In the genomic region with DNA sequence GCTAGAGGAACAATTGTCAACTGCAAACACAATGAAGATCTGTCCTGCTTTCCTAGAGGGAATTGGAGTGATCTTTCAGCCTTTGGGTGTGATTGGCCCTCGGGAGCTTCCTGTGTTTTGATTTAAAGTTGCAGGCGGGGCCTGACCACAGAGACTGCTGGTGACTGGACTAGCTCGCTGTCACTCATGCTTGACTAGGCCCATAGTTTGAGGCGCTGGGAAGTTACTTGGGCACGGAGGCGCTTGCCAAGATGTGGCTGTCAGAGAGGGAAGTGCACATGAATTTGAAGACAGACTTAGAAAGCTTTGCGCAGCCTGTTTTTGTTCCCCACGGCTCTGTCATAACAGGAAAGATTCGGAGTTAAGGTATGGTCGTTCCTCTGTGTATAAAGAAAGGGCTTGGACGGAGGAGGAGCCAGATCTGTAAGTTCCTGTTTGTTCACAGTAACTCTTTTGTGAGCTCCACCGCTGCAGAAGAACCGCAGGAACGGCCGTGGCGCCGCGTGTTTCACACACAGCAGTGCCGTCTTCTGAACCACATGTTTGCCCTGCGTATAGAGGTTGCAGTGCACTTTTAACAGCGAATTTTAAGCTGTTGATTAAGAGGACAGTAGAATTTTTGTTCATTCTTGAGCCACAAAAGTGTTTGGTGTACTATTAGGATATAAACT, we compare ENCODE assay signal across 8 mouse cellular contexts. TPM values are rescaled to one million over a fixed set of nuclear protein-coding genes. Genes with fewer than 3 reads are reported as not detected.
DNase-seq lines count a peak whose midpoint lies in the region; ATAC-seq and TF ChIP-seq lines count a peak whose summit lies in the region.

No protein-coding gene starts in this region.

- no peaks in the 10 kb centered on the region for H3K27me3 ChIP-seq in C2C12 (ENCODE audit: control insufficient read depth, insufficient read depth, insufficient read length)
- H3K27me3 ChIP-seq in erythroblast, embryonic 14.5 days (ENCODE audit: control insufficient read depth): no peaks in the 10 kb centered on the region
- no peaks in the 10 kb centered on the region for H3K27me3 ChIP-seq in heart, embryonic 12.5 days (replicated peaks)
- no peaks in the 10 kb centered on the region for H3K27me3 ChIP-seq in kidney, postnatal 0 days (ENCODE audit: insufficient read depth, low read length)
- H3K27me3 ChIP-seq in liver, embryonic 11.5 days (replicated peaks; ENCODE audit: control insufficient read depth, insufficient read depth, low read length): no peaks in the 10 kb centered on the region
- no peaks in the 10 kb centered on the region for H3K27me3 ChIP-seq in stomach, embryonic 14.5 days (ENCODE audit: control insufficient read depth, insufficient read depth, low read length)

- peaks cover 11% of the 10 kb centered on the region for H3K36me3 ChIP-seq in C2C12 (ENCODE audit: control insufficient read depth, insufficient read depth)
- H3K36me3 ChIP-seq in erythroblast, embryonic 14.5 days (ENCODE audit: control insufficient read depth): peaks cover 39% of the 10 kb centered on the region
- H3K36me3 ChIP-seq in heart, embryonic 12.5 days: peaks cover 20% of the 10 kb centered on the region; the same call in 1 of the 2 replicates
- H3K36me3 ChIP-seq in kidney, postnatal 0 days (ENCODE audit: insufficient read depth, low read length): peaks cover 9% of the 10 kb centered on the region; the same call in 1 of the 2 replicates
- no peaks in the 10 kb centered on the region; the same call in 1 of the 2 replicates for H3K36me3 ChIP-seq in liver, embryonic 11.5 days (ENCODE audit: control insufficient read depth, insufficient read depth, low read length)
- H3K36me3 ChIP-seq in stomach, embryonic 14.5 days (ENCODE audit: control insufficient read depth, insufficient read depth, low read length): peaks cover 5% of the 10 kb centered on the region

- H3K79me2 ChIP-seq in C2C12 (ENCODE audit: control insufficient read depth, insufficient read depth): peaks cover 10% of the 10 kb centered on the region

- H3K4me3 ChIP-seq in C2C12 (ENCODE audit: insufficient read depth, poor library complexity, severe bottlenecking): peak overlapping the region; percentile 39
- peak overlapping the region; percentile 69 for H3K4me3 ChIP-seq in erythroblast, embryonic 14.5 days (replicated peaks)
- H3K4me3 ChIP-seq in heart, embryonic 12.5 days: peak overlapping the region; percentile 53
- H3K4me3 ChIP-seq in kidney, postnatal 0 days (replicated peaks; ENCODE audit: low read depth, low read length): peak overlapping the region; percentile 43
- peak overlapping the region; percentile 60 for H3K4me3 ChIP-seq in liver, embryonic 11.5 days (ENCODE audit: low read depth, low read length)
- peak overlapping the region; percentile 39 for H3K4me3 ChIP-seq in stomach, embryonic 14.5 days (ENCODE audit: low read depth, low read length)

- no peak for TF ChIP-seq CTCF in C2C12 (IDR thresholded peaks at IDR 0.05; ENCODE audit: control insufficient read depth, insufficient read depth, insufficient read length)
- TF ChIP-seq CTCF in brain, embryonic 14.5 days (IDR thresholded peaks at IDR 0.05; ENCODE audit: borderline replicate concordance, extremely low read depth, insufficient read depth, insufficient read length): peak; percentile 24; the same call in 1 of the 2 replicates
- peak; percentile 27; the same call in 1 of the 2 replicates for TF ChIP-seq CTCF in kidney, postnatal 0 days (IDR thresholded peaks at IDR 0.05; ENCODE audit: low read depth)

- WGBS in heart, embryonic 12.5 days: under 1% methylated on average over 21 of the region's 21 CpGs
- under 1% methylated on average over 21 of the region's 21 CpGs for WGBS in kidney, postnatal 0 days
- WGBS in liver, embryonic 11.5 days: under 1% methylated on average over 21 of the region's 21 CpGs
- 0% methylated on average over 21 of the region's 21 CpGs for WGBS in stomach, embryonic 14.5 days

- peaks cover 3% of the 10 kb centered on the region for H3K79me3 ChIP-seq in C2C12 (ENCODE audit: low read depth)

- ATAC-seq in heart, embryonic 12.5 days (ENCODE audit: insufficient number of reproducible peaks, low FRiP score): peak; percentile 97
- ATAC-seq in kidney, postnatal 0 days (replicated peaks; ENCODE audit: low FRiP score, low read depth): peak; percentile 99
- peak; percentile 99 for ATAC-seq in liver, embryonic 11.5 days (replicated peaks; ENCODE audit: low FRiP score)
- peak; percentile 98 for ATAC-seq in stomach, embryonic 14.5 days (ENCODE audit: insufficient number of reproducible peaks, insufficient read depth, low FRiP score, low read depth)

- peak; percentile 9; the same call in 1 of the 2 replicates for TF ChIP-seq POLR2A in brain, embryonic 14.5 days (IDR thresholded peaks at IDR 0.05; ENCODE audit: borderline replicate concordance, extremely low read depth, insufficient read depth, insufficient read length, poor library complexity, severe bottlenecking)

- peak overlapping the region; percentile 84 for H3K4me2 ChIP-seq in heart, embryonic 12.5 days
- peak overlapping the region; percentile 75 for H3K4me2 ChIP-seq in kidney, postnatal 0 days (ENCODE audit: low read length)
- peak overlapping the region; percentile 78 for H3K4me2 ChIP-seq in liver, embryonic 11.5 days
- peak overlapping the region; percentile 58 for H3K4me2 ChIP-seq in stomach, embryonic 14.5 days (replicated peaks; ENCODE audit: low read depth, low read length)

- peak overlapping the region; percentile 75 for H3ac ChIP-seq in C2C12 (ENCODE audit: control insufficient read depth, insufficient read length, low read depth)

- H3K9ac ChIP-seq in heart, embryonic 12.5 days: peak overlapping the region; percentile 73
- H3K9ac ChIP-seq in kidney, postnatal 0 days (ENCODE audit: low read depth, low read length): peak overlapping the region; percentile 57
- peak overlapping the region; percentile 64 for H3K9ac ChIP-seq in liver, embryonic 11.5 days (ENCODE audit: low read depth, low read length)
- H3K9ac ChIP-seq in stomach, embryonic 14.5 days (replicated peaks; ENCODE audit: low read depth, low read length): peak overlapping the region; percentile 39

- no peaks in the 10 kb centered on the region for H3K9me3 ChIP-seq in erythroblast, embryonic 14.5 days (ENCODE audit: control insufficient read depth, low read length)
- H3K9me3 ChIP-seq in heart, embryonic 12.5 days (replicated peaks): no peaks in the 10 kb centered on the region
- H3K9me3 ChIP-seq in kidney, postnatal 0 days (replicated peaks; ENCODE audit: low read length): no peaks in the 10 kb centered on the region
- H3K9me3 ChIP-seq in liver, embryonic 11.5 days (ENCODE audit: control insufficient read depth, low read length): no peaks in the 10 kb centered on the region
- no peaks in the 10 kb centered on the region for H3K9me3 ChIP-seq in stomach, embryonic 14.5 days (ENCODE audit: control insufficient read depth, low read depth, low read length)

- peak overlapping the region; percentile 80 for H3K27ac ChIP-seq in heart, embryonic 12.5 days (ENCODE audit: poor library complexity, severe bottlenecking)
- peak overlapping the region; percentile 83 for H3K27ac ChIP-seq in kidney, postnatal 0 days
- H3K27ac ChIP-seq in liver, embryonic 11.5 days (ENCODE audit: low read depth, low read length): peak overlapping the region; percentile 20; the same call in 1 of the 2 replicates
- peak overlapping the region; percentile 81 for H3K27ac ChIP-seq in stomach, embryonic 14.5 days (ENCODE audit: low read length)

- peak; percentile 98 for DNase-seq in brain, embryonic 14.5 days (ENCODE audit: low read depth)
- DNase-seq in kidney, postnatal 0 days (ENCODE audit: low spot score): peak; percentile 98
- peak; percentile 89 for DNase-seq in liver, embryonic 11.5 days (ENCODE audit: low spot score)
- peak; percentile 98 for DNase-seq in naive thymus-derived CD4-positive, alpha-beta T cell, adult 2 months (ENCODE audit: low read depth)

- peaks cover 17% of the 10 kb centered on the region for H3K4me1 ChIP-seq in erythroblast, embryonic 14.5 days (ENCODE audit: control insufficient read depth)
- peaks cover 15% of the 10 kb centered on the region for H3K4me1 ChIP-seq in heart, embryonic 12.5 days (replicated peaks)
- H3K4me1 ChIP-seq in kidney, postnatal 0 days (replicated peaks; ENCODE audit: insufficient read depth, low read length): no peaks in the 10 kb centered on the region
- no peaks in the 10 kb centered on the region for H3K4me1 ChIP-seq in liver, embryonic 11.5 days (replicated peaks; ENCODE audit: control insufficient read depth, insufficient read depth, low read length)
- H3K4me1 ChIP-seq in stomach, embryonic 14.5 days (ENCODE audit: control insufficient read depth, insufficient read depth, low read length): no peaks in the 10 kb centered on the region

TF ChIP-seq in C2C12, 6 proteins besides CTCF, POLR2A, EP300 and RAD21:
- TF ChIP-seq CEBPB (IDR thresholded peaks at IDR 0.05; ENCODE audit: low read depth) (no peak), MYOD1 (IDR thresholded peaks at IDR 0.05; ENCODE audit: control insufficient read depth, insufficient read length, low read depth) (no peak), FOSL1 (IDR thresholded peaks at IDR 0.05; ENCODE audit: insufficient read depth, low read length, poor library complexity, severe bottlenecking) (no peak), USF1 (IDR thresholded peaks at IDR 0.05; ENCODE audit: low read depth) (peak; percentile 16), MYOG (IDR thresholded peaks at IDR 0.05; ENCODE audit: control insufficient read depth, extremely low read depth, insufficient read length) (no peak), MAX (IDR thresholded peaks at IDR 0.05) (peak; percentile 90)

RNA-seq across cellular contexts. Expression of gene Cntrl, which starts 22.8 kb away (rescaled TPM):
- polyA plus RNA-seq in C2C12 (2012; fragmentation: generic; extraction: Trizol): 4.0 TPM
- polyA plus RNA-seq in brain, embryonic 14.5 days (2012; rRNA removed): 20.5 and 23.6 TPM in 2 replicates
- polyA plus RNA-seq in erythroblast, embryonic 14.5 days (2012): 0.63 and 0.89 TPM in 2 replicates
- 22.0 and 23.0 TPM in 2 replicates for polyA plus RNA-seq in heart, embryonic 12.5 days (2016; fragmentation: Nextera tagmentation; extraction: Ambion mirVana)
- polyA plus RNA-seq in kidney, postnatal 0 days (2015; fragmentation: Nextera tagmentation; extraction: Ambion mirVana): 16.3 and 16.5 TPM in 2 replicates
- 18.4 and 22.7 TPM in 2 replicates for polyA plus RNA-seq in liver, embryonic 11.5 days (2014; fragmentation: Nextera tagmentation; extraction: Ambion mirVana)
- polyA plus RNA-seq in stomach, embryonic 14.5 days (2014; fragmentation: Nextera tagmentation; extraction: Ambion mirVana): 31.0 and 34.6 TPM in 2 replicates

RNA-seq across cellular contexts. Expression of gene AI182371, which starts 30.8 kb away (rescaled TPM):
- not detected for polyA plus RNA-seq in C2C12 (2012; fragmentation: generic; extraction: Trizol)
- polyA plus RNA-seq in brain, embryonic 14.5 days (2012; rRNA removed): 0.71 TPM in 2 replicates
- polyA plus RNA-seq in erythroblast, embryonic 14.5 days (2012): not detected in 2 replicates
- polyA plus RNA-seq in heart, embryonic 12.5 days (2016; fragmentation: Nextera tagmentation; extraction: Ambion mirVana): 0.31 and 0.47 TPM in 2 replicates
- polyA plus RNA-seq in kidney, postnatal 0 days (2015; fragmentation: Nextera tagmentation; extraction: Ambion mirVana): 0.15 and 0.30 TPM in 2 replicates
- polyA plus RNA-seq in liver, embryonic 11.5 days (2014; fragmentation: Nextera tagmentation; extraction: Ambion mirVana): 0.99 and 2.5 TPM in 2 replicates
- 0.29 and 0.36 TPM in 2 replicates for polyA plus RNA-seq in stomach, embryonic 14.5 days (2014; fragmentation: Nextera tagmentation; extraction: Ambion mirVana)

Comparison
In these comparisons a context has a peak if more than half of its experiments do, and no peak if none do; other contexts are left out.
1. Peak in every context shown above with its lines: DNase-seq, ATAC-seq, H3K4me3 ChIP-seq and H3K27ac ChIP-seq.
2. H3K27ac ChIP-seq: peak in every context shown above with its lines; median percentile 83 in kidney, postnatal 0 days; 81 in stomach, embryonic 14.5 days; 80 in heart, embryonic 12.5 days; 20 in liver, embryonic 11.5 days.